Mouse (Mus musculus) C2C12 (cell line): ENCODE data around the gene Swap70. TPM values are rescaled to one million over a fixed set of nuclear protein-coding genes. Genes with fewer than 3 reads are reported as not detected.
A peak's percentile ranks its signal among the peaks of the same experiment; 100 is the strongest.

Source experiments
- H3K27me3 ChIP-seq: one replicate; pipeline ENCODE4 v1.6.1; 2011; ENCODE audit not compliant: control insufficient read depth, insufficient read depth, insufficient read length
- H3K36me3 ChIP-seq: one replicate; pipeline ENCODE4 v1.6.1; 2011; ENCODE audit not compliant: control insufficient read depth, insufficient read depth
- H3K4me3 ChIP-seq: one replicate; pipeline ENCODE4 v1.5.1; 2011; ENCODE audit warnings: mild to moderate bottlenecking, control low read depth; ENCODE audit not compliant: poor library complexity, insufficient read depth, severe bottlenecking
- H3K79me2 ChIP-seq: one replicate; pipeline ENCODE4 v1.6.1; 2011; ENCODE audit not compliant: control insufficient read depth, insufficient read depth
- H3K79me3 ChIP-seq: one replicate; pipeline ENCODE4 v1.6.1; 2011; ENCODE audit warnings: low read depth, control low read depth
- H3ac ChIP-seq: one replicate; pipeline ENCODE3; 2011; ENCODE audit warnings: low read depth; ENCODE audit not compliant: control insufficient read depth, insufficient read length
- CEBPB ChIP-seq: IDR thresholded peaks from one replicate; pipeline ENCODE4 v1.6.1; 2011; ENCODE audit warnings: low read depth, mild to moderate bottlenecking, control low read depth, moderate library complexity
- CTCF ChIP-seq: IDR thresholded peaks from one replicate; pipeline ENCODE4 v1.5.1; 2011; ENCODE audit not compliant: control insufficient read depth, insufficient read depth, insufficient read length
- FOSL1 ChIP-seq: IDR thresholded peaks from one replicate; pipeline ENCODE4 v1.8.0; 2011; ENCODE audit warnings: mild to moderate bottlenecking, low read length; ENCODE audit not compliant: poor library complexity, insufficient read depth, severe bottlenecking
- MAX ChIP-seq: IDR thresholded peaks from one replicate; pipeline ENCODE4 v1.6.1; 2011; ENCODE audit warnings: mild to moderate bottlenecking, control low read depth
- MYOD1 ChIP-seq: IDR thresholded peaks from one replicate; pipeline ENCODE4 v1.6.1; 2011; ENCODE audit warnings: low read depth; ENCODE audit not compliant: control insufficient read depth, insufficient read length
- MYOG ChIP-seq: IDR thresholded peaks from one replicate; pipeline ENCODE4 v1.6.1; 2011; ENCODE audit not compliant: control insufficient read depth, insufficient read length; ENCODE audit errors: extremely low read depth
- USF1 ChIP-seq: IDR thresholded peaks from one replicate; pipeline ENCODE4 v1.6.1; 2011; ENCODE audit warnings: low read depth, mild to moderate bottlenecking, control low read depth, moderate library complexity
- polyA plus RNA-seq: library from polyadenylated mRNA; unstranded; fragments of >200 nt; fragmentation: generic; extraction: Trizol; gene quantifications from one replicate; pipeline ENCODE4 v1.2.1, GENCODE M21; 2012; ENCODE audit warnings: missing spikeins

Gene Swap70
- polyA plus RNA-seq, 1 experiment: 16.0 TPM

DNA sequence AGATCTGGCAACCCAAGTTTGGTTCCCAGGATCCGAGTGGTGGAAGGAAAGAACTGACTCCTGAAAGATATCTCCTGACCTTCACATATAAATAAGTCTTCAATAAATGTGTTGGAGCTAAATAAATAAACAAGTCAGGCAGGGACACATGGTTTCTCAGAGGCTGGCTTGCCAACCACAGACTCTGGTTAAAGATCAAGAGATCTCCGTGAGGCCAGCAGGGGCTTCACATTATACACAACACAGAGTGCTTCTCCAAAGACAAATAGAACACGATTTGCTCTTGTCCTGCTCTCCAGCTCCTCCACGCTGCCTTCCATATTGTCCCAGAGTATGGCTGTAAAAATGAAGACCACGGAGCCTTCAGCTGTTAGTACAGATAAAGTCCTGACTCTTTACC, 32.9 kb downstream of the Swap70 start:
- no peaks in the 10 kb centered on the region for H3K36me3 ChIP-seq
- H3ac ChIP-seq: no peak overlapping the region
- H3K27me3 ChIP-seq: no peaks in the 10 kb centered on the region
- no peak for TF ChIP-seq CTCF
- no peak for TF ChIP-seq FOSL1
- no peak for TF ChIP-seq MAX
- no peak for TF ChIP-seq MYOD1
- no peak for TF ChIP-seq MYOG
- TF ChIP-seq USF1: no peak
- TF ChIP-seq CEBPB: no peak
- H3K4me3 ChIP-seq: no peak overlapping the region
- H3K79me2 ChIP-seq: no peaks in the 10 kb centered on the region
- H3K79me3 ChIP-seq: no peaks in the 10 kb centered on the region

GRCm38 (mm10) chr7:110257059-110257458, 35.5 kb downstream of the Swap70 start:
- H3K27me3 ChIP-seq: no peaks in the 10 kb centered on the region
- no peak overlapping the region for H3ac ChIP-seq
- no peak overlapping the region for H3K4me3 ChIP-seq
- H3K79me3 ChIP-seq: peaks cover 2% of the 10 kb centered on the region
- no peaks in the 10 kb centered on the region for H3K79me2 ChIP-seq
- TF ChIP-seq USF1 (no peak), FOSL1 (no peak), MAX (no peak), MYOG (no peak)
- no peaks in the 10 kb centered on the region for H3K36me3 ChIP-seq

DNA sequence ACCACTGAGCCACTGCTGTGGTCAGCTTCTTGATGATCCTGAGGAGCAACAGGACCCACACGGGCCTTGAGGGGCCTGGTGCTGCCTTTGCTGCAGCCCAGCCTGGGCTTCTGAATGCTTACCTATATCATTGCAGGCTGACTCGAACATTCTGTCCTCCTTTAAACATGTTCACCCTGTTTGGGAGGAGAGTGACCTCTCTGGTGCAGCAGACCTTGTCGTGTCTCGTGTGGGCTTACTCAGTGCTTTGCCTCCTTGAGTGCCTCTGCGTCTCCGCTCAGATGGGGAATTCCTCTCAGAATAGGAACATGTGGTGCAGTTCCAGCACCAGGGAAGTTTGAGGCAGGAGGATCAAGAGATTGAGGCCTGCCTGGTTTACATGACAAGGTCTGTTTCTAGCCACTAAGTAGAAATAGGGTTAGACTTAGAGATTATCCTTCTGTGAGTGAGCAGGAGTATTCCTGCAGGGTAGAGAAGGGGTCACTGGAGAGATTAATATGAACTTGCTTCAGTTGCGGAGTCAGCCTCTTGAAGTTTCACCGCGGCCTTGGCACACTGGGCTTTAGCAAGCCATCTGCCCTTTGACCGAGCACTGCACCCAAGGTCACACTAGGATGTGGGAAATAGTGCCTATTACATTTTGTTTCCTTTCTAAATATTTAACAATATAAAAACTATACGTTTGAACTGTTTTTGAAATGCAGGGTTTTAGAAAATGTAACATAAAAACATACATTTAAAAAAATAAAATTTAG, 36.9 kb downstream of the Swap70 start:
- TF ChIP-seq USF1: no peak
- no peak for TF ChIP-seq CTCF
- no peak for TF ChIP-seq CEBPB
- TF ChIP-seq MYOG: no peak
- no peak for TF ChIP-seq MAX
- no peak for TF ChIP-seq FOSL1
- TF ChIP-seq MYOD1: no peak
- Histone ChIP-seq H3K79me2 (no peaks in the 10 kb centered on the region), H3ac (no peak overlapping the region), H3K79me3 (peaks cover 2% of the 10 kb centered on the region), H3K4me3 (no peak overlapping the region), H3K36me3 (no peaks in the 10 kb centered on the region), H3K27me3 (no peaks in the 10 kb centered on the region)

DNA sequence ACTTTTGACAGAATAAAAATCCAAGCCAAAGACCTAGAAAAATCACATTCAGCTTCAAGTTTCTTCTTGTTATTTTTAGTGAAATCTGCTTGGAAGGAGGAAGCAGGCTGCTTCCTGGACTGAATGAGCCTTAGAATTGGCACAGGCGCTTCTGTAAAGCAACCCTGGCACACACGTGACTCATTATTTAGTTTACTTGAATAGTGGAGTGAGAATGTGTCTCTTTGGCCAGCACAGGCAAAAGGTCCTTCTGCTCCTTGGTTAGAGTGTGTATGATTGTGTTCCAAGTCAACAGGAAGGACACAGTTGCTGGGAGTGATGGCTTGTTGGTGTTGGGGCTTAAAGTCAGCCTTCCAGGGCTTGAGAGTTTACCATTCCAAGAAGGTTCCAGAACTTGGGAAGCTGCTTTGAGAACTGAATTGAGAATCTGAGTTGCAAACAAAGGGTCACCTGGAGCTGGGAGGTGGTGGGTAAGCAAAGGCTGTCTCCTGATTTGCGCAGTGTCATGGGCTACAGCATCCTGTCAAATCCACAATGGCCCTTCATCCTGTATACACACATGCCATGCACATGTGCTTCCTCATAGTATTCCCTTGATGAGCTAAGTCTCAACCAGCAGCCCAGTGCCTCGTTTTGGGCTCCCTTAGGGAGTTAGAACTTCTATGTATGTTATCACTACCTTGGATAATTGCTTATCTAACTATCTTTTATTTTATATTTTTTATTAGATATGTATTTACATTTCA, 38.6 kb downstream of the Swap70 start:
- no peak overlapping the region for H3ac ChIP-seq
- TF ChIP-seq MAX (no peak), FOSL1 (no peak), CTCF (no peak), MYOG (no peak), USF1 (peak; percentile 21), MYOD1 (no peak), CEBPB (no peak)
- no peaks in the 10 kb centered on the region for H3K79me2 ChIP-seq
- H3K27me3 ChIP-seq: no peaks in the 10 kb centered on the region
- peaks cover 2% of the 10 kb centered on the region for H3K79me3 ChIP-seq
- no peak overlapping the region for H3K4me3 ChIP-seq
- H3K36me3 ChIP-seq: no peaks in the 10 kb centered on the region

DNA sequence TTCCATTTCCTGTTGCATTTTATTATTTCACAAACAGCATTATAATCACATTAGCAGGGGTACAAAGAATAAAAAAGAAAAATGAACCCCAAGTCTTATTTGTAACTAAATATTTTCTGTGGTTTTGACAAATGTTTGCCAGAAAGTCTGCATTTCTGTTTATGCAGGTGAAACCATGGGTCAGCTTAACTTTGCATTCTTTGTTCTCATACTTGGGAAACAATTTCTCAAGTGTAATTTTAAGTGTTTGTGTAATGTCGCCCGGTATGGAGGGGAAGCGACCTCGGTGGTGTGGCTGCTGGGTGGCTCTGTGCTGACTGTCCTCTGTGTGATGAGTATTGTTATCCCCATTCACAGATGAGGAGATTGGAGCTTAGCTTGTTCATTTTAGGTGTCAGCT, 40.3 kb downstream of the Swap70 start:
- Histone ChIP-seq H3K4me3 (no peak overlapping the region), H3K79me2 (no peaks in the 10 kb centered on the region), H3K79me3 (peaks cover 2% of the 10 kb centered on the region), H3ac (no peak overlapping the region), H3K27me3 (no peaks in the 10 kb centered on the region), H3K36me3 (no peaks in the 10 kb centered on the region)
- TF ChIP-seq FOSL1 (no peak), CEBPB (no peak)

DNA sequence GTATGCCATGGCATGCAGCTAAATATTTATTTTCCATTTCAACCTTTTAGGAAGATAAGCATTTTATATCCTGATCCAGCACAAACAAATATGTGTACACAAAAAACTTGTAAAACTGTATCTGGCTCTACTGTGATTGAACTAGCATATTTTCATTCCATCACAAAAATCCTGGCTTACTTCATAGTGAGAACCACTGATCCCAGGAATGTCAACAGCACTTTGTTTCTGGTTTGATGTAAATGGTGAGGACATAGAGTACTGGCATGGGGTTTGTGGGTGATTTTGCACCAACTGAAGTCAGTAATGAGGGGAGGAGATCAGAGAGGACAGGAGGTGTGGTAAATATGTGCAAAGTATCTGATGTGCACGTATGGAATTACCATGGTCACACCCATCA, 41.1 kb downstream of the Swap70 start:
- no peaks in the 10 kb centered on the region for H3K79me2 ChIP-seq
- peaks cover 2% of the 10 kb centered on the region for H3K79me3 ChIP-seq
- no peak overlapping the region for H3ac ChIP-seq
- H3K36me3 ChIP-seq: no peaks in the 10 kb centered on the region
- TF ChIP-seq CTCF (no peak), MYOD1 (no peak), USF1 (no peak), CEBPB (no peak), MAX (no peak), FOSL1 (no peak), MYOG (no peak)
- H3K4me3 ChIP-seq: no peak overlapping the region
- H3K27me3 ChIP-seq: no peaks in the 10 kb centered on the region
